Mouse (Mus musculus) ES-Bruce4 (cell line): ENCODE results near the gene Zcchc13. TPM values are rescaled to one million over a fixed set of nuclear protein-coding genes. Genes with fewer than 3 reads are reported as not detected.

Source experiments
- H3K27ac ChIP-seq: 2 replicates; pipeline ENCODE4 v1.5.1; 2012; ENCODE audit warnings: low read length, inconsistent platforms; ENCODE audit not compliant: insufficient read depth
- H3K27me3 ChIP-seq: 2 replicates; pipeline ENCODE4 v1.6.1; 2012; ENCODE audit warnings: mild to moderate bottlenecking, low read length, inconsistent platforms; ENCODE audit not compliant: control insufficient read depth, poor library complexity, insufficient read depth, severe bottlenecking
- H3K36me3 ChIP-seq: 2 replicates; pipeline ENCODE4 v1.6.1; 2012; ENCODE audit warnings: inconsistent platforms, mild to moderate bottlenecking, low read length, moderate library complexity; ENCODE audit not compliant: control insufficient read depth, poor library complexity, insufficient read depth, severe bottlenecking
- H3K4me1 ChIP-seq: one replicate; pipeline ENCODE4 v1.8.1; 2011; ENCODE audit warnings: low read length; ENCODE audit not compliant: control insufficient read depth, insufficient read depth
- H3K4me3 ChIP-seq: 2 replicates; pipeline ENCODE4 v1.5.1; 2011; ENCODE audit warnings: low read depth, mild to moderate bottlenecking, low read length
- H3K9ac ChIP-seq: 2 replicates; pipeline ENCODE4 v1.6.1; 2012; ENCODE audit warnings: low read depth, mild to moderate bottlenecking, inconsistent platforms; ENCODE audit not compliant: poor library complexity, severe bottlenecking
- H3K9me3 ChIP-seq: replicated peaks from 2 replicates; pipeline ENCODE4 v1.6.1; 2012; ENCODE audit warnings: mild to moderate bottlenecking, low read length, inconsistent platforms; ENCODE audit not compliant: control insufficient read depth, poor library complexity, insufficient read depth, severe bottlenecking
- CTCF ChIP-seq: IDR thresholded peaks from one replicate; pipeline ENCODE4 v1.8.1; 2011; ENCODE audit warnings: low read depth, low read length
- EP300 ChIP-seq: IDR thresholded peaks from 2 replicates; pipeline ENCODE4 v1.6.1; 2011; ENCODE audit warnings: low read depth, low read length; ENCODE audit not compliant: insufficient read depth
- POLR2A ChIP-seq: IDR thresholded peaks from one replicate; pipeline ENCODE4 v1.8.1; 2011; ENCODE audit warnings: low read length; ENCODE audit not compliant: insufficient read depth
- polyA plus RNA-seq: library from polyadenylated mRNA; stranded (reverse); fragments of >200 nt; gene quantifications from 2 replicates; pipeline ENCODE4 v1.2.4, GENCODE M21; 2011; ENCODE audit warnings: low read depth; ENCODE audit not compliant: missing spikeins, insufficient read depth, insufficient read length

The Zcchc13 gene
- polyA plus RNA-seq, 1 experiment = not detected

DNA sequence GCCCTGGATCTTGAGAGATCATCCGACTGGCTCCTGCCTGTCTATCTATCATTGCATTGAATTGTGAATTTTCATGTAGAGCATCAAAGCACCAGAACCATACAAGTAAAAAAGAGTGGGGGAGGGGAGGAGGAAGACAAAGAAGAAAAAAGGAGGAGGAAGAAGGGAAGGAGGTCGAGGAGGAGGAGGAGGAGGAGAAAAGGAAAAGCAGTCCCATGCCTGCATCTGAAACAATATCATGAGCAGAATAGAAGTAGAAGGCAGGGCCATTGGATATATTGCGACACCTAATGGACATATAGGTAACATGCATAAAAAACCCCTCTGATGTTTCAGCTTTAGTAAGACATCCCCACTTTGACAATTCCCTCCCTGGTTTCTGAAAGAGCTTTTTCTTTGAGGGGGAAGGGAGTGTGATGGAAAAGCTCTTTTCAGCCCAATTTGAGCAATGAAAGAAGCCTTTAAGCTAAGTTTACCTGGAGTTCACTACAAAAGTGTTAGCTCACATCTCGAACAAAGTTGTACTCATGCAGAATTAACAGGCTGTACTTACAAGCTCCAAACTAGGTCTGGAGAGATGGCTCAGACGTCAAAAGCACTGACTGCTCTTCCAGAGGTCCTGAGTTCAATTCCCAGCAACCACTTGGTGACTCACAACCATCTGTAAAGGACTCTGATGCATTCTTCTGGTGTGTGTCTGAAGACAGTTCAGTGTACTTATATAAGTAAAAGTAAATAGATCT is 5.8 kb upstream of the Zcchc13 start:
- H3K27ac ChIP-seq = no peak overlapping the region
- no peak overlapping the region for H3K4me3 ChIP-seq
- no peaks in the 10 kb centered on the region for H3K9me3 ChIP-seq
- no peaks in the 10 kb centered on the region for H3K27me3 ChIP-seq
- TF ChIP-seq CTCF (no peak), EP300 (no peak), POLR2A (no peak)
- H3K36me3 ChIP-seq = no peaks in the 10 kb centered on the region
- H3K9ac ChIP-seq = no peak overlapping the region
- no peaks in the 10 kb centered on the region for H3K4me1 ChIP-seq

DNA sequence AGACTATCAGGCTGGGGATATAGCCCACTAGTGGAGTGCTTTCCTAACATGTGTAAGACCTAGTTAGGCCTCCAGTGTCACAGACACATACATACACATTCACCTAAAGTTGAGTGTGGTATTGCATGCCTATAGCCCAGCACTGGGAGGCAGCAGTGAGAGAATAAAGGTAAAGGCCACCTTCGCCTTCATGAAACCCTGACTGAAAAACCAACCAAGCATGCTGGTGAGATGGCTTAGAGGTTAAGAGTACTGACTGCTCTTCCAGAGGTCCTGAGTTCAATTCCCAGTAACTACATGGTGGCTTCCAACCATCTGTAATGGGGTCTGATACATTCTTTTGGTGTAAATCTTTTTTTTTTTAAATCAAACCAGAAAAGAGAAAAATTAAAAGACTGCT is 1.5 kb upstream of the Zcchc13 start:
- Histone ChIP-seq H3K4me1 (no peaks in the 10 kb centered on the region), H3K4me3 (no peak overlapping the region), H3K36me3 (no peaks in the 10 kb centered on the region), H3K9me3 (no peaks in the 10 kb centered on the region), H3K9ac (no peak overlapping the region), H3K27ac (no peak overlapping the region), H3K27me3 (no peaks in the 10 kb centered on the region)
- TF ChIP-seq CTCF (no peak), EP300 (no peak), POLR2A (no peak)

DNA sequence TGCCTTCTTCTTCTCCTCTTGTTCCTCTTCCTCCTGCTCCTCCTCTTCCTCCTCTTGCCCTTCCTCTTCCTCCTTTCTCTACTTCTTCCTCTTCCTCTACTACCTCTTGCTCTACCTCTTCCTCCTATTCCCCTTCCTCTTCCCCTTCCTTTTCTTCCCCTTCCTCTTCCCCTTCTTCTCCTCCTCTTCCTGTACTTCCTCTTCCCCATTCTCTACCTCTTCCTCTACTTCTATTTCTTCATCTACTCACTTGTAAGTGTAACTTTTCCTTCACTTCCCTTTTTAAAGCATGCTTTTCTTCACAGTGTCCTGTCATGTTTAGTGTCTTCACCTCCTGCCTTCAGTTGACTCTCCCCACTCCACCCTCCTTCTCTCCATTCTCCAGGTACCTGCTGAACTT is 3.5 kb downstream of the Zcchc13 start:
- Histone ChIP-seq H3K9me3 (no peaks in the 10 kb centered on the region), H3K4me1 (no peaks in the 10 kb centered on the region), H3K4me3 (no peak overlapping the region), H3K27ac (no peak overlapping the region), H3K36me3 (no peaks in the 10 kb centered on the region), H3K9ac (no peak overlapping the region), H3K27me3 (no peaks in the 10 kb centered on the region)
- TF ChIP-seq CTCF (no peak), EP300 (no peak), POLR2A (no peak)

DNA sequence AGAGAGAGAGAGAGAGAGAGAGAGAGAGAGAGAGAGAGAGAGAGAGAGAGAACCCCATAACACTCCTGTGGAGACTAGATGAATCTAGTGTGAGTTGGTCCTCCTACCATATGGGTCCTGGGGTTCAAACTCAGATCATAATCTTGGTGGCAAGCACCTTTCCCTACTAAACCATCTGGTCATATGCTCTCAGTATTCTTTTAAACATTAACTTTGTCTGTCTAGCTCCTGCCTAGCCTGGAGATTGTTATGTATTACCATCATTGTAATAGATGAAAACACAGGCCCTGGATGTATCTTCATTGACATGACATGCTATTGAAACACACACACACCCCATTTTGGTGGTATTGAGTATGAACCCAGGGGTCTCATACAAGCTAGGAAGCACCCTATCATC is 5.6 kb downstream of the Zcchc13 start:
- no peak overlapping the region for H3K4me3 ChIP-seq
- H3K9me3 ChIP-seq = no peaks in the 10 kb centered on the region
- TF ChIP-seq CTCF (no peak), EP300 (no peak), POLR2A (no peak)
- no peak overlapping the region for H3K27ac ChIP-seq
- H3K9ac ChIP-seq = no peak overlapping the region
- no peaks in the 10 kb centered on the region for H3K4me1 ChIP-seq
- H3K27me3 ChIP-seq = no peaks in the 10 kb centered on the region
- H3K36me3 ChIP-seq = no peaks in the 10 kb centered on the region

DNA sequence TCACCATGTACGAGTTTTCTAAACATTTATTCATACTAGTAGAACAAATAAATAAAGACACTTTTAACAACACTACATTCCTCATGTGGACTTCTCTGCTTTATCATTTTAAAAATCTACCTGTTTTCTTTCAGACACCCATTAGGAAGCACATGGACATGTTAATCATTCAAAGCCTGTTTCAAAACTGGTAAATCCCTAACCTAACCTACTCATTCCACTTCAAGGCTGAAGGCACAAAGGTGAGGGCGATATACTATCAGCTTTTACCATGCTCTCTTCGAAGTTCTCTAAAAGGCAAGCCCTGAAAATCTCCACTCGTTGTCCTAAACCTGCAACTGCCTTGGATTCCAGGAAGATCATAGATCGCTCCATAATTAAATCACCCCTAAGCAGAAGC is 8.2 kb downstream of the Zcchc13 start:
- H3K9me3 ChIP-seq = no peaks in the 10 kb centered on the region
- H3K36me3 ChIP-seq = no peaks in the 10 kb centered on the region
- H3K4me1 ChIP-seq = no peaks in the 10 kb centered on the region
- no peak for TF ChIP-seq POLR2A
- H3K4me3 ChIP-seq = no peak overlapping the region
- H3K27ac ChIP-seq = no peak overlapping the region
- no peaks in the 10 kb centered on the region for H3K27me3 ChIP-seq
- H3K9ac ChIP-seq = no peak overlapping the region

DNA sequence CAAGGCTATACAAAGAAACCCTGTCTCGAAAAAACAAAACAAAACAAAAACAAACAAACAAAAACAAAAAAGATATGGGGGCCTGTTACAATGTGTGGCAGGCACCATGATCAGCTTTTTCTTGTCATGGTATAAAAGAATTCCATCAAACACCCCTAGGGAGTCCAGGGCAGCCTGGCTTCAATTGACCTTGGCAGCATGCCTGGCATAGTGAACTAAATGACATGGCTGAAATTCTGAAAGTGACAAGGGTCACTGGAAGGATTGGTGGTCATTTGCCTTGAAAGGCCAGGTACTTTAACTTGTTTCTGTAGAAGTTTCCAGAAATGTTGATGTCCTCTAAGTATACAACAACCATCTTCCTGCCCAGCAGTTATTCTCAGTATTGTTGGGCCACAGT is 13.9 kb downstream of the Zcchc13 start:
- no peak overlapping the region for H3K27ac ChIP-seq
- H3K36me3 ChIP-seq = no peaks in the 10 kb centered on the region
- no peaks in the 10 kb centered on the region for H3K27me3 ChIP-seq
- no peak overlapping the region for H3K9ac ChIP-seq
- no peaks in the 10 kb centered on the region for H3K4me1 ChIP-seq
- H3K9me3 ChIP-seq = no peaks in the 10 kb centered on the region
- no peak for TF ChIP-seq CTCF
- H3K4me3 ChIP-seq = no peak overlapping the region
